In genomic region chr4:145022211-145022610, GRCm38 (mm10) we compare ENCODE assay signal across 25 mouse cellular contexts.
DNase-seq lines count a peak whose midpoint lies in the region; ATAC-seq lines count a peak whose summit lies in the region.
"Had no signal": no experiment of that assay in that cellular context is flagged by ENCODE, and none has a peak within 500 bp of the region (broad histone marks: within the 10 kb centered on the region; RNA-seq: fewer than 3 reads in every experiment).

No protein-coding gene starts in this region.

- H3K27me3 ChIP-seq in kidney, embryonic 16.5 days (ENCODE audit: insufficient read depth, low read length) = no peaks in the 10 kb centered on the region
- H3K27me3 ChIP-seq: embryonic facial prominence, embryonic 12.5 days; embryonic facial prominence, embryonic 15.5 days; heart, embryonic 13.5 days had no signal

- ATAC-seq in kidney, embryonic 16.5 days (ENCODE audit: low FRiP score, low TSS enrichment) = no peak
- ATAC-seq: CD4-positive, CD25-positive, alpha-beta regulatory T cell, adult 4 months; forebrain, embryonic 14.5 days; forebrain, postnatal 0 days; hindbrain, postnatal 0 days had no signal

- H3K9ac ChIP-seq in kidney, embryonic 16.5 days (replicated peaks; ENCODE audit: low read length) = no peak overlapping the region
- H3K9ac ChIP-seq: embryonic facial prominence, embryonic 12.5 days; embryonic facial prominence, embryonic 15.5 days; forebrain, postnatal 0 days; heart, embryonic 13.5 days; hindbrain, embryonic 14.5 days had no signal

- 76% methylated on average over 2 of the region's 2 CpGs for WGBS in kidney, embryonic 16.5 days

- peak overlapping the region; percentile 87 for H3K27ac ChIP-seq in kidney, embryonic 16.5 days (ENCODE audit: low read length)
- H3K27ac ChIP-seq: embryonic facial prominence, embryonic 12.5 days; embryonic facial prominence, embryonic 15.5 days; heart, adult 2 months; heart, embryonic 10.5 days; heart, embryonic 13.5 days; hindbrain, embryonic 14.5 days; hindbrain, postnatal 0 days had no signal

- H3K36me3 ChIP-seq in kidney, embryonic 16.5 days (ENCODE audit: insufficient read depth, low read length) = 0 out of 2 replicates have a peak, but pooled peaks cover 2% of the 10 kb centered on the region

- peaks cover 66% of the 10 kb centered on the region for H3K4me1 ChIP-seq in kidney, embryonic 16.5 days (ENCODE audit: insufficient read depth, low read length)

- no peak overlapping the region for H3K4me3 ChIP-seq in kidney, embryonic 16.5 days (ENCODE audit: low read length)
- H3K4me3 ChIP-seq: embryonic facial prominence, embryonic 12.5 days; embryonic facial prominence, embryonic 15.5 days; heart, adult 2 months; heart, embryonic 10.5 days; heart, embryonic 13.5 days had no signal

- peak; percentile 65 for DNase-seq in kidney, adult 9 months
- DNase-seq in kidney, postnatal 25 days = no peak
- no peak for DNase-seq in kidney, postnatal 10 days
- DNase-seq in thymus, postnatal 4 days = peak; percentile 36
- DNase-seq in thymus, postnatal 10 days (ENCODE audit: low spot score in 2 of 2) = no peak
- DNase-seq in spleen, postnatal 10 days (ENCODE audit: low spot score in 2 of 2) = no peak
- DNase-seq: adrenal gland, postnatal 14 days; cerebellum, adult 11 months; cerebellum, adult 2 months; cerebellum, adult 9-11 months; cerebellum, postnatal 25 days; forebrain, postnatal 0 days; gastrocnemius, postnatal 36 days; heart, adult 2 months; heart, postnatal 14 days; heart, postnatal 4 days had no signal

- H3K9me3 ChIP-seq in kidney, embryonic 16.5 days (ENCODE audit: low read length) = no peaks in the 10 kb centered on the region
- H3K9me3 ChIP-seq: embryonic facial prominence, embryonic 12.5 days; embryonic facial prominence, embryonic 15.5 days; heart, embryonic 10.5 days; heart, embryonic 13.5 days had no signal

- no peak overlapping the region for H3K4me2 ChIP-seq in kidney, embryonic 16.5 days (replicated peaks; ENCODE audit: low read depth, low read length)
- H3K4me2 ChIP-seq: embryonic facial prominence, embryonic 12.5 days; embryonic facial prominence, embryonic 15.5 days; heart, embryonic 13.5 days; hindbrain, embryonic 14.5 days had no signal

Comparison
In these comparisons a context has a peak if more than half of its experiments do, and no peak if none do; other contexts are left out.
1. DNase-seq: peak in kidney, adult 9 months (single experiment) and thymus, postnatal 4 days (single experiment); none in kidney, postnatal 25 days (0 of 2), kidney, postnatal 10 days (single experiment), thymus, postnatal 10 days (0 of 2) and spleen, postnatal 10 days (0 of 2).